Mouse (Mus musculus) embryonic facial prominence, embryonic 11.5 days (tissue): ENCODE measurements around the gene Nlrp2. TPM values are rescaled to one million over a fixed set of nuclear protein-coding genes. Genes with fewer than 3 reads are reported as not detected.

Source experiments
- ATAC-seq: fragments of 200-750 bp; cut with Nextera tagmentation; replicated peaks from 2 replicates; pipeline ENCODE4 v1.8.0; 2017; ENCODE audit warnings: low read depth; ENCODE audit not compliant: insufficient number of reproducible peaks, low FRiP score, low TSS enrichment
- DNase-seq: peaks from one replicate; pipeline ENCODE4 v3.0.0-alpha.2; 2015; ENCODE audit warnings: low spot score
- H3K27ac ChIP-seq: fragments of 300-500 bp; sonication (generic); replicated peaks from 2 replicates; pipeline ENCODE4 v1.5.1; 2014; ENCODE audit warnings: mild to moderate bottlenecking, low read depth, low read length, control low read depth
- H3K27me3 ChIP-seq: fragments of 300-500 bp; sonication (generic); 2 replicates; pipeline ENCODE4 v1.6.1; 2014; ENCODE audit warnings: mild to moderate bottlenecking, low read length, moderate library complexity, mixed read lengths; ENCODE audit not compliant: control insufficient read depth, insufficient read depth
- H3K36me3 ChIP-seq: fragments of 300-500 bp; sonication (generic); replicated peaks from 2 replicates; pipeline ENCODE4 v1.6.1; 2014; ENCODE audit warnings: low read depth, mild to moderate bottlenecking, low read length, moderate library complexity, mixed read lengths; ENCODE audit not compliant: control insufficient read depth, insufficient read depth
- H3K4me1 ChIP-seq: fragments of 300-500 bp; sonication (generic); 2 replicates; pipeline ENCODE4 v1.6.1; 2014; ENCODE audit warnings: low read length, mixed read lengths; ENCODE audit not compliant: control insufficient read depth, insufficient read depth
- H3K4me2 ChIP-seq: fragments of 300-500 bp; sonication (generic); 2 replicates; pipeline ENCODE4 v1.6.1; 2014; ENCODE audit warnings: low read depth, mild to moderate bottlenecking, control low read depth, low read length, moderate library complexity
- H3K4me3 ChIP-seq: fragments of 300-500 bp; sonication (generic); 2 replicates; pipeline ENCODE4 v1.5.1; 2014; ENCODE audit warnings: low read depth, low read length, control low read depth
- H3K9ac ChIP-seq: fragments of 300-500 bp; sonication (generic); replicated peaks from 2 replicates; pipeline ENCODE4 v1.6.1; 2014; ENCODE audit warnings: mild to moderate bottlenecking, control low read depth, low read length
- H3K9me3 ChIP-seq: fragments of 300-500 bp; sonication (generic); replicated peaks from 2 replicates; pipeline ENCODE4 v1.6.1; 2016; ENCODE audit warnings: mild to moderate bottlenecking, low read length, inconsistent platforms, mixed read lengths; ENCODE audit not compliant: control insufficient read depth
- WGBS: fragments of 180-500 bp; shearing (Covaris S2); extraction: QIAGEN DNeasy Blood & Tissue Kit; methylation state at CpG from one replicate; pipeline ENCODE4 v1.1.7; 2014; 5-methylcytosine and 5-hydroxymethylcytosine counted together
- polyA plus RNA-seq: library from polyadenylated mRNA; unstranded; fragments of >200 nt; fragmentation: Nextera tagmentation; extraction: Ambion mirVana; gene quantifications from 2 replicates; pipeline ENCODE4 v1.2.1, GENCODE M21; 2014

The Nlrp2 gene
- polyA plus RNA-seq = not detected in 2 replicates

DNA sequence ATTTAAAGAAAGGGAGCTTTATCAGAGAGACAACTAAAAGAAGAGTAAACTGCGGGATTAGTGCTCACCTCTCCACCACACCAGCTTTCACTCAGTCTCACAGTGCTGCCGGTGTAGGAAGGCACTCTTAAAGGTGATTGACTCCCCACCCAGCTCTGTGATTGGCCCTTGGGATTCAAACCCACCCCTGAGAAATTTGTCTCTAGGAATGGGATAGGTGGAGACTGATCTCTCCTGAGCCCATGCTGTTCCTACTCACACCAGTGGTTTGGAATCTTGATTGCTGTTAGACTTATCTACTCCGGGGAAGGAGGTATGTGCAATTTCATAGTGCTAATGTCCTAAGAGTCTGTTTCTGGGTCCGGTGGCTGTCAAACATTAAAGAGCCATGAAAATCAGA lies at the start of gene Nlrp2:
Gene Nlrp2, minus strand, starts transcription at position 101 of the 400 bp plus-strand sequence.
- whole genome bisulfite sequencing = 79% methylated on average over 4 of the region's 4 CpGs
- Histone ChIP-seq H3K27me3 (no peaks in the 10 kb centered on the region), H3K9ac (no peak within 1 kb of the TSS), H3K4me1 (no peaks in the 10 kb centered on the region), H3K9me3 (peaks cover 4% of the 10 kb centered on the region; the same call in 1 of the 2 replicates), H3K27ac (no peak within 1 kb of the TSS), H3K4me3 (no peak within 1 kb of the TSS), H3K36me3 (no peaks in the 10 kb centered on the region), H3K4me2 (no peak within 1 kb of the TSS)
- ATAC-seq (no peak), DNase-seq (no peak)

DNA sequence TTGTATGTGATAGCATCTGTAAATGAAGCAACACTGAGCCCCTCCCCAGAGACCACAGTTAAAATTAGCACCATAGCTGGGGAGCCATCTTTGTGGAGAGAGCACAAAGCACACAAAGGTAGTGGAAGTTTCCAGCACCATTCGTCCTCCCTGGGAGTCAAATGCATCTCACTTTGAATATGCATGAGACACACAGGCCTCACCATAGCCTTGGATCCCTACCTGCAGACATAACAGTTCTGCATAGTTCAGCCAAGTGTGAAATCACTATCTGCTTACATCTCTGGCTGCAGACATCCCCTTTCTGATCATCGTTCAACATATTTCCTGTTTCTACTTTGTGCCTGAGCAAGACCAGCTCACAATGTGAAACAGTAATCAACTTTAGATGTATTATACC lies 15.9 kb upstream of the Nlrp2 start:
- Histone ChIP-seq H3K4me3 (no peak overlapping the region), H3K4me1 (no peaks in the 10 kb centered on the region), H3K27ac (no peak overlapping the region), H3K36me3 (no peaks in the 10 kb centered on the region), H3K4me2 (no peak overlapping the region), H3K27me3 (no peaks in the 10 kb centered on the region), H3K9ac (no peak overlapping the region), H3K9me3 (0 out of 2 replicates have a peak, but pooled peaks cover 5% of the 10 kb centered on the region)
- DNase-seq (no peak), ATAC-seq (no peak)
- 78% methylated on average over 2 of the region's 2 CpGs for WGBS

DNA sequence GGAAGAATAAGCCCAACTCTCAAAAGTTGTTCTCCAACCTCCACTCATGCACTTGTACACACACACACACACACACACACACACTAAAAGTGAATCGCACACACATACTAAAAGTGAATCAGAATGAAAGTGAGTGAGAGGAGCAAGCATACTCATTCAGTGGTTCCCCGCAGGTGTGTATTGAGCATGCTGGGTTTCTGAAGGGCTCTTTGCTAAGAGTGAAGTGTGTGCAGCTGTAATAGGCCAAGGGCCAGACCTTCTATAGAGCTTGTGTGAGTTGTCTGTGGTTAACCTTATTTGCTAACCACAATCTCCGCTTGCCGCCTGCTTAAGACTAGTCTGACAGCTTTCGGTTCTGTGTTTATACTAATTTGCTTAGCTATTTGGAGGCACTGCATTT lies 12.8 kb upstream of the Nlrp2 start:
- no peak overlapping the region for H3K27ac ChIP-seq
- DNase-seq (no peak), ATAC-seq (no peak)
- H3K4me3 ChIP-seq = no peak overlapping the region
- 92% methylated on average over 5 of the region's 5 CpGs for WGBS
- H3K36me3 ChIP-seq = no peaks in the 10 kb centered on the region
- H3K9ac ChIP-seq = no peak overlapping the region
- no peak overlapping the region for H3K4me2 ChIP-seq
- no peaks in the 10 kb centered on the region for H3K27me3 ChIP-seq
- peaks cover 5% of the 10 kb centered on the region; the same call in 1 of the 2 replicates for H3K9me3 ChIP-seq
- no peaks in the 10 kb centered on the region for H3K4me1 ChIP-seq

DNA sequence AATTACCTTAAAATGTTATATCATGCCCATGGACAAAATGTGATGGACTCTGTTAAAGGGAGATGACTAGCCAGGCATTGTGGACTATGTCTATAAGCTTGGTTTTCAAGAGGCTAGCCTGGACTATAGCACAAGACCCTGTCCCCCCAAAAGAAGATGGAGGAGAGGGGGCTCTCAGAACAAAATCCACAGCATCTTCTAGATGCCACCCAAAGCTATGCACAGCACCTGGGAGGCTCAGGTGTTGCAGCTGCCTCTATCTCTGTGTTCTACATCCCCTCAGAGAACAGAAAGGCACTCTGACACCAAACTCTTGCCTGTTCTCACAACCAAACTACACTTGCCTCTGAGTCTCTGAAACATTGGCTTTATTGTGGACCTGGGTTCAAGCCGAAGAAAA lies 598 bp downstream of the Nlrp2 start, which contains the start of gene Gm5065:
Gene Gm5065, plus strand, starts transcription at position 301 of the 400 bp plus-strand sequence.
- Histone ChIP-seq H3K9me3 (no peaks in the 10 kb centered on the region; the same call in 1 of the 2 replicates), H3K4me2 (no peak within 1 kb of the TSS), H3K4me3 (no peak within 1 kb of the TSS), H3K9ac (no peak within 1 kb of the TSS), H3K27ac (no peak within 1 kb of the TSS), H3K27me3 (no peaks in the 10 kb centered on the region), H3K36me3 (no peaks in the 10 kb centered on the region), H3K4me1 (no peaks in the 10 kb centered on the region)
- DNase-seq = no peak
- 81% methylated on average over 1 of the region's 1 CpGs for WGBS
- ATAC-seq = no peak

DNA sequence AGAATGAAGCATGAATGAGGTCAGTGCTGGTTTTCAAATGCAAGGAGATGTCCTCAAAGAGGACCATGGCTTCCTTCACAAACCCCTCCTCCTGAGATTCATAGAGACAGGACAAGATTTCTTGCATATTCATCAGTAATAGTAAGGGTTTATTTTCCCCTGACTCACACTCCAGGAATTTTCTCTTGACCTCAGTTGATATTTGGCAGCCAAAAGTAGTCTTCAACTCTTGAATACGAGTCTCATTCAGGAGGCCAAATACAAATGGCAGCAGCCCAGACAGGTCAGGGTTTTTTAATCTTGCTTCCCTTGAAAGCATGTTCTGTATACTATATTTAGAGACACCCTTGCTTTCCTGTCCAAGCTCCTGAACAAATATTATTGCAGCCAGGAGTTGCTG lies 23.3 kb downstream of the Nlrp2 start:
- Histone ChIP-seq H3K36me3 (no peaks in the 10 kb centered on the region), H3K4me1 (no peaks in the 10 kb centered on the region), H3K27ac (no peak overlapping the region), H3K27me3 (no peaks in the 10 kb centered on the region), H3K9me3 (no peaks in the 10 kb centered on the region), H3K4me2 (no peak overlapping the region), H3K4me3 (no peak overlapping the region), H3K9ac (no peak overlapping the region)
- DNase-seq (no peak), ATAC-seq (no peak)
- 79% methylated on average over 1 of the region's 1 CpGs for WGBS

DNA sequence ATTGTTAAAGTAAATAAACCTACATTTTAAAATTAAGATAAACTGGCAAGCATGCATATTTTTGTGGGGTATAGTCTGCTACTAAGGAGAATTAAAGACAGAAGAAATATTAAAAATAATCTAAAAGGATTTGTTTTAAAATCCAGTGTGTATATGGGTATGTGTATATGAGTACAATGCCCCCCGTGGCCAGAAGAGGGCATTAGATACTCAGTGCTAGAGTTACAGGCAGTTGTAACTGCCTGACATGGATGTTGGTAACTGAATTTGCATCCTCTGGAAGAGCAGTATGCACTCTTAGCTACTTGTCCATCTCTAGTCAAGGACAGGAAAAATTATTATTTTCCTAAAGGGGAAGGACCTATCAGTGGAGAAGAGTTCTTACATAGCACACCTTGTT lies 62.6 kb downstream of the Nlrp2 start:
- Histone ChIP-seq H3K9me3 (0 out of 2 replicates have a peak, but pooled peaks cover 2% of the 10 kb centered on the region), H3K9ac (no peak overlapping the region), H3K27ac (no peak overlapping the region), H3K27me3 (no peaks in the 10 kb centered on the region), H3K36me3 (no peaks in the 10 kb centered on the region), H3K4me2 (no peak overlapping the region), H3K4me1 (no peaks in the 10 kb centered on the region), H3K4me3 (no peak overlapping the region)
- 67% methylated on average over 1 of the region's 1 CpGs for WGBS
- no peak for ATAC-seq
- DNase-seq = no peak

DNA sequence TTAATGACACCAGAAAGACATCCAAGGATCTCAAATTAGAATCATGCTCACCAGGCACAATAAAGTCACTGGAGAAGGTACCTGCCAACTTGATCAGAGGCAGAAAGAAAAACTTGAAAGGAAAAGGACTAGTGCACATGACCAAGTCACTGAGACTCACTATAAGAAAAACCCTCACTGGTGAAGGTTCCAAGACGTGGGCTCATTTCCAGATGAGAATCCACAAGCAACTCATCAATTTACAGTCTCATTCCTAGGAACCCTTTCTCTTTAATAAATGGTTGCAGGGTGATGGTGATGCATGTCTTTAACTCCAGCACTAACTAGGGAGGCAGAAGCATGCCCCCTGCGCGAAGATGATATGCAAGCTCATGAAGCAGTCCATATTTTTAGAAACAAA lies 87.8 kb downstream of the Nlrp2 start:
- Histone ChIP-seq H3K4me3 (no peak overlapping the region), H3K27me3 (no peaks in the 10 kb centered on the region), H3K9ac (no peak overlapping the region), H3K4me1 (no peaks in the 10 kb centered on the region), H3K36me3 (no peaks in the 10 kb centered on the region), H3K27ac (no peak overlapping the region), H3K4me2 (no peak overlapping the region), H3K9me3 (no peaks in the 10 kb centered on the region)
- no peak for DNase-seq
- ATAC-seq = no peak
- 82% methylated on average over 3 of the region's 3 CpGs for WGBS
